Mouse (Mus musculus): ENCODE data around the gene 0610010K14Rik.

0610010K14Rik gene

DNA sequence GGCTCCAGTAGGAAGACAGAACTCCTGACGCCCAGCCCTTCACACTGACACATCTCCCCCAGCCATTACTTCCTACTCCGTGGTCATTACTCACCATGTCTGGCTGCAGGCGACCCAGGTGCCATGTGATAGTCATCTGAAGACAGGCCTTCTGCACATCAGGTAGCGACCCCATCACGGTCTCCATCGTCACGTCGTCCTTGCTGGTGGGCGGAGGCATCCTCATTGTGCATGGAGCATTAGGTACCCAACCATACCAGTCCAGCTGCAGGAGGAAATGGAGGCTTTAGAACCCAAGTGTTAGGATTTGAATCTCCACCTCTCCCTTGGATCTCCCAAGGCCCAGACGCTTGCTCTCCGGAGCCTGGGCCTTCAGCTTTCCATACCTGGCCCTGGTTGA lies 4.9 kb upstream of the 0610010K14Rik start:
- Histone ChIP-seq H3K9me3 (ENCODE audit: low read length) (no peaks in the 10 kb centered on the region), H3K4me1 (replicated peaks; ENCODE audit: low read depth, low read length) (peaks cover 51% of the 10 kb centered on the region), H3K4me3 (replicated peaks; ENCODE audit: low read length) (no peak overlapping the region), H3K36me3 (ENCODE audit: insufficient read depth, low read length) (no peaks in the 10 kb centered on the region), H3K27me3 (ENCODE audit: insufficient read depth, low read length) (no peaks in the 10 kb centered on the region)
- TF ChIP-seq NANOG (IDR thresholded peaks at IDR 0.05; ENCODE audit: borderline replicate concordance, low read length): no peak
- TF ChIP-seq POU5F1 (IDR thresholded peaks at IDR 0.05; ENCODE audit: borderline replicate concordance, low read length): no peak

DNA sequence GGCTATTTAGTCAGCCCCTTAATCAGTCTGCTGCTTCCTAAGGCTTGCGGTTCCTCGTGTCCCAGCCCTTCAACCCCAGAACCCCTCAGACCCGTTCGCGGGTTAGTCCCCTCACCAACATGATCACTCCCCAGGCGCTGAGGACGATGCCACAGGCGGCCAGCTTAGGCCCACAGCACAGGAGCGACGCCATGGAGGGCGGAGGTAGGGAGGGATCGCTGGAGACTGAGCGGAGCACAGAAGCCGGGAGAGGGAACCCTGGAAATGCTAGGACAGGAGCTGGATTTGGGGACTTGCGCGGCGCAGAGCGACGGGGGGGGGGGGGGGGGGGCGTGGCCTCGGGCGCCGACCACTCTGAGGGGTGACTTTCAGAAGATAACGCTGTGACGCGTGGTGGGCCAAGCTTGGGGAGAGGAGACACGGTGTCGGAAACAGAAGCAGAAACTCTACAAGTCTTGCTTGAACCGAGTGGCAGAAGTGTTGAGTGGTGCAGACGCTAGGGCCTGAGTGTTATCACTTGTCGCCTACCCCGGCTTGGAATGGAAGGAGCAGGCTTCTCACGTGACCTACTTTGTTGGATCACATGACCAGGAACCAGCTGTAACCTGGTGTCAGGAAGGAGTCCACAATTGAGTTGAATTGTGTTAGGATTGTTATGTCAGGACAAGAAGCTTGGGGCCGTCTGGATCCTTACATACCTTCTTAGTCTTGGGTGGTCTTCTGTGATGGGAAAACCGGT lies 2.0 kb upstream of the 0610010K14Rik start, which contains the start of the genes Gm21988 and Rnasek:
Gene Gm21988 (minus strand): TSS at position 290 of the 739 bp plus-strand sequence.
Gene Rnasek (minus strand): TSS at position 302 of the 739 bp plus-strand sequence.
- TF ChIP-seq POU5F1 (IDR thresholded peaks at IDR 0.05; ENCODE audit: borderline replicate concordance, low read length): no peak
- H3K36me3 ChIP-seq (ENCODE audit: insufficient read depth, low read length): peaks cover 22% of the 10 kb centered on the region
- H3K4me1 ChIP-seq (replicated peaks; ENCODE audit: low read depth, low read length): peaks cover 55% of the 10 kb centered on the region
- peak within 1 kb of the TSS; percentile 99 for H3K4me3 ChIP-seq (replicated peaks; ENCODE audit: low read length)
- H3K9me3 ChIP-seq (ENCODE audit: low read length): no peaks in the 10 kb centered on the region
- H3K27me3 ChIP-seq (ENCODE audit: insufficient read depth, low read length): no peaks in the 10 kb centered on the region

DNA sequence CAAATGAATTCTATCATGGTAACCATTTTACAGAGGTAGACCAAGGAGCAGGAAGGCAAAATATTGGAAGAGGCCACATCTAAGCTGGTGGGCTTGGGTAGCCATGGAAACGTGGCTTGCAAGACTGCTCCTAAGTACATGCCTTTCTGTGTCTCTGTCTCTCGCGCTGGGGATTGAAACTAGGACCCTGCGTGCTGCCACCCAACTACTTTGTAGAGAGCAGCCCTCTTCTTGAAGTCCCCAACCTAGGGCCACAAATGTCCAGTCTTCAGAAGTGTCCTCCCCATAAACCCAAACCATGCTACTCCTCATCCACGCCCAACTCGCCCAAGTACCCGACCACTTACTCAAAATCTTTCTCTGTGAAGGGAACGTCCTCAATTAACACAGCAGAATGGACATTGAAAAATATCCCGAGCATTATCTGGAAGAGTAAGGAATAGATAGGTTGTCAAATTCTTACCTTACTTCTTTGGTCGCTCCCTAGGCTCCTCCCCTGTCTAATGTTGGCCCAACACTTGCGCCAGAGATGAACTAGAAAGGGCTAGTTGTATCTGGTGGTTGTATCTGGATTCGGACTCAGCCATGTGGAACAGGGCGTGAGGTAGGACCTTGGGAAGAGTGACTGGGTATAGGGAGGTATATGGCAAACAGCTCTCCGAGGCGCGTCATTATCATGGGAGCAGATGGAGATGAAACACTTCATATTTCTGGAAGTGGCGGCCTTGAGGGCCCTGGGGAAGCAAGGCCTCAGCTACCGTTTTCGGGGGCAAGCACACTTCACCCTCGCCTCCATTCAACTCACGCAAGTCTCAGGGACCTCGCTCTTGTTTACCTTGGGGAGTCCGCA lies 1.1 kb upstream of the 0610010K14Rik start:
- H3K4me1 ChIP-seq (replicated peaks; ENCODE audit: low read depth, low read length): peaks cover 64% of the 10 kb centered on the region
- H3K4me3 ChIP-seq (replicated peaks; ENCODE audit: low read length): peak overlapping the region; percentile 99
- H3K27me3 ChIP-seq (ENCODE audit: insufficient read depth, low read length): no peaks in the 10 kb centered on the region
- TF ChIP-seq NANOG (IDR thresholded peaks at IDR 0.05; ENCODE audit: borderline replicate concordance, low read length): no peak
- no peak for TF ChIP-seq POU5F1 (IDR thresholded peaks at IDR 0.05; ENCODE audit: borderline replicate concordance, low read length)
- no peak for TF ChIP-seq CTCF (conservative IDR thresholded peaks at IDR 0.05; ENCODE audit: low read length)
- H3K9me3 ChIP-seq (ENCODE audit: low read length): no peaks in the 10 kb centered on the region
- H3K36me3 ChIP-seq (ENCODE audit: insufficient read depth, low read length): peaks cover 27% of the 10 kb centered on the region

DNA sequence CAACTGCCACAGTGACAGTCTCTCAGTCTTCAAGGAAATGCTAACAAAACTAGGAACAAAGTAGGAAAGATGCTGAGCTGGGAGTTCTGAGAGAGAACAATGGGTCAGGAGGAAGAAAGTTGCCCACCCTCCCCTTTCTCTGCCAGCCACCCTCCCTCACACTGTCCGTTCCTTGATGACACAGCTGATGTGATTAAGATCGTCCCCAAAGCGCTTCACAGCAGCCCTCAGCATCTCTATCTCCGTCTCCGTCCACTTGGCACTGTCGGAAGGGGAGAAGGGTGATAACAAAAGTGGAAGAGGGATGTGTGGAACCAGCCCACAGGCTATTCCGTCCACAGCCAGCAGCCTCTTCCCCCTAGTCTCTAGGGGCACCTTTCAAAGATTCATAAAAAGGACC lies 997 bp downstream of the 0610010K14Rik start:
- Histone ChIP-seq H3K27me3 (ENCODE audit: insufficient read depth, low read length) (no peaks in the 10 kb centered on the region), H3K4me3 (replicated peaks; ENCODE audit: low read length) (peak overlapping the region; percentile 99), H3K36me3 (ENCODE audit: insufficient read depth, low read length) (peaks cover 27% of the 10 kb centered on the region), H3K4me1 (replicated peaks; ENCODE audit: low read depth, low read length) (peaks cover 79% of the 10 kb centered on the region), H3K9me3 (ENCODE audit: low read length) (no peaks in the 10 kb centered on the region)
- no peak for TF ChIP-seq NANOG (IDR thresholded peaks at IDR 0.05; ENCODE audit: borderline replicate concordance, low read length)
- TF ChIP-seq CTCF (conservative IDR thresholded peaks at IDR 0.05; ENCODE audit: low read length): no peak

DNA sequence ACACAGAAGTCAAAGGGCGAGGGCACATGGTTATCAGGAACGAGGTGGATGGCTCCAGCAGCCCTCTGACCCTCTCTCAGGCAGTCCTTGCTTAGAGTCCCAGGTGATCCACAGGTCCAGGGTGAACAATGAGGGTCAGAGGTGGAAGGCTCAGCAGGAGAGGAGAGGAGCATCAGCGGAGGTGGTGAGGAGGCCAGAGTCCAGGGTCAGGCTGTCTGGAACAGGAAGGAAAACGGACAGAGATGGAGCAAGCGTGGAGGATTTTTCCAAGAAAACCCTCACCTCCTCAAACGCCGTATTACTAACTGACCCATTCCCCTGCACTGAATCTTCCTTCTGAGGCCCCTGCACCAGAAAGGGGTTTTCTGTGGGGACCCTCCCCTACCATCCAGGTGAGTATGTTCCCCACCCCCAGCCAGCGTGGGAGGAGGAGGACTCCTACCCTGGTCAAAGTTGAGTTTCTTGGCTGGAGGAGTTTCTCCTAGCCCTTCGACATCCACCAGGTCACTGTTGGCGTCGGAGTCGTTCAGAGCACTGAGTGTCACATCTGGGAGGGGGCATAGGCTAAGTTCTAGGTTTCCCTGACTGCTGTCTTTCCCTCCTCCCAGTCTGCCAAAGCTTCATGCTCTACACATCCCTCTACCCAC lies 2.3 kb downstream of the 0610010K14Rik start:
- peaks cover 27% of the 10 kb centered on the region for H3K36me3 ChIP-seq (ENCODE audit: insufficient read depth, low read length)
- H3K4me3 ChIP-seq (replicated peaks; ENCODE audit: low read length): peak overlapping the region; percentile 29; the same call in 1 of the 2 replicates
- H3K27me3 ChIP-seq (ENCODE audit: insufficient read depth, low read length): no peaks in the 10 kb centered on the region
- peaks cover 82% of the 10 kb centered on the region for H3K4me1 ChIP-seq (replicated peaks; ENCODE audit: low read depth, low read length)
- TF ChIP-seq CTCF (conservative IDR thresholded peaks at IDR 0.05; ENCODE audit: low read length): no peak
- no peak for TF ChIP-seq NANOG (IDR thresholded peaks at IDR 0.05; ENCODE audit: borderline replicate concordance, low read length)
- no peak for TF ChIP-seq POU5F1 (IDR thresholded peaks at IDR 0.05; ENCODE audit: borderline replicate concordance, low read length)
- H3K9me3 ChIP-seq (ENCODE audit: low read length): no peaks in the 10 kb centered on the region

DNA sequence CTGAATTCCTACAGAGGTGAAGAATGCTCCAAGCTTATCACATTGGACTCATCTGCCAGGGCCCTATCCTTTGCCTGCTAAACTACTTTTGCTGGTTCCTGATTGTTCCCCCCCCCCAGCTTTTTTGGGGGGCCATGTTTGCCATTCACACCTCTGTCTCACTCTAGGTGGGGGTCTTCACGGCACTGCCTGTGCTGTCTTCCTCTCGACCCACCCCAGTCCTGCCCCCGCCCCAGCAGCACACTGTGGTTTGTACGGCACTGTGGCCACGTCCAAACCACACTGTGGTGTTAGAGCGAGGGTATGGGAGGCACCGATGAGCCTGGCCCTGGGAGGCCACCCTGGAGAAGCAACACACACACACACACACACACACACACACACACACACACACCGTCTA lies 3.2 kb downstream of the 0610010K14Rik start:
- H3K27me3 ChIP-seq (ENCODE audit: insufficient read depth, low read length): peaks cover 9% of the 10 kb centered on the region
- TF ChIP-seq NANOG (IDR thresholded peaks at IDR 0.05; ENCODE audit: borderline replicate concordance, low read length) (no peak), POU5F1 (IDR thresholded peaks at IDR 0.05; ENCODE audit: borderline replicate concordance, low read length) (no peak), CTCF (conservative IDR thresholded peaks at IDR 0.05; ENCODE audit: low read length) (no peak)
- peak overlapping the region; percentile 73 for H3K4me3 ChIP-seq (replicated peaks; ENCODE audit: low read length)
- no peaks in the 10 kb centered on the region for H3K9me3 ChIP-seq (ENCODE audit: low read length)
- peaks cover 87% of the 10 kb centered on the region for H3K4me1 ChIP-seq (replicated peaks; ENCODE audit: low read depth, low read length)
- peaks cover 27% of the 10 kb centered on the region for H3K36me3 ChIP-seq (ENCODE audit: insufficient read depth, low read length)

DNA sequence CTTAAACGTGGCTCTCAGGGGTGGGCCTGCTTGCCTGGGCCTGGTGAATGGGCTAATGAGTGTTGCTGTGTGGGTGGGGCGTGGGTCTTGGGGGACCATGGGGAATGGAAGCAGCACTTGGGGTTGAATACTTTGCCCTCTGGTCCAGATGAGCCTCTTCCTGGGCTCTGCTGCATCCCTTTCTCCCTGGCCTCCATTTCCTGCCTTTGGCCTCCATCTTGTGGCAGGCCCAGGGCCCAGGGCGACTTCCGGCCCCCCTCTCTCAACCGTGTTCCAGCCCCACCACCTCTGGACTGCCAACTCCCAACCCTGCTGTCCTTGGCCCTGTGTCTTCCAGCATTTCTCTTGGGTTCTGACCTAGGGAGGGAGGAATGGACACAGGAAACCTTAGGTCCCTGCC lies 3.7 kb downstream of the 0610010K14Rik start:
- H3K36me3 ChIP-seq (ENCODE audit: insufficient read depth, low read length): peaks cover 27% of the 10 kb centered on the region
- H3K27me3 ChIP-seq (ENCODE audit: insufficient read depth, low read length): peaks cover 13% of the 10 kb centered on the region
- TF ChIP-seq CTCF (conservative IDR thresholded peaks at IDR 0.05; ENCODE audit: low read length) (no peak), POU5F1 (IDR thresholded peaks at IDR 0.05; ENCODE audit: borderline replicate concordance, low read length) (no peak), NANOG (IDR thresholded peaks at IDR 0.05; ENCODE audit: borderline replicate concordance, low read length) (no peak)
- H3K4me3 ChIP-seq (replicated peaks; ENCODE audit: low read length): peak overlapping the region; percentile 73
- H3K4me1 ChIP-seq (replicated peaks; ENCODE audit: low read depth, low read length): peaks cover 91% of the 10 kb centered on the region
- H3K9me3 ChIP-seq (ENCODE audit: low read length): no peaks in the 10 kb centered on the region

DNA sequence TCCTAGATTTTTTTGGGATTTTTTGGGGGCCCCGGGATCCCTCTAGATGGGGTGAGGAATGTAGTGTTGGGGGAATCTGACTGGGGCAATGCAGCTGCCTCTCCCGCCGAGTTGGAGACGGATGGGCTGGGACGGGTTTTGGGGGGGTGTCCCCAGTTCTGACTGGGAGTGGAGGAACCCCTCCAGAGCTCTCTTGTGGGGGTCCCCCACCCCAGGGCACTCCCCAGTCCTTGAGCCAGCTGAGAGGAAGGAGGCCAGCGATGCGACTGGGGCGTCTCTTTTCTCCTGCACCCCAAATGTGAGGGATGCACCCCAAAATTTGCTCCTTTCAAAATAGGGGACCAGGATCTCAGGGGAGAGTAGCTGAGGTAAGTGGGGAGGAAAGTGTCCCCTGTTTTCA lies 4.7 kb downstream of the 0610010K14Rik start:
- Histone ChIP-seq H3K27me3 (ENCODE audit: insufficient read depth, low read length) (peaks cover 23% of the 10 kb centered on the region), H3K4me3 (replicated peaks; ENCODE audit: low read length) (peak overlapping the region; percentile 73), H3K9me3 (ENCODE audit: low read length) (no peaks in the 10 kb centered on the region), H3K36me3 (ENCODE audit: insufficient read depth, low read length) (peaks cover 27% of the 10 kb centered on the region), H3K4me1 (replicated peaks; ENCODE audit: low read depth, low read length) (peaks cover 91% of the 10 kb centered on the region)
- TF ChIP-seq NANOG (IDR thresholded peaks at IDR 0.05; ENCODE audit: borderline replicate concordance, low read length): no peak
- no peak for TF ChIP-seq POU5F1 (IDR thresholded peaks at IDR 0.05; ENCODE audit: borderline replicate concordance, low read length)
- TF ChIP-seq CTCF (conservative IDR thresholded peaks at IDR 0.05; ENCODE audit: low read length): no peak

All from E14TG2a.4 (cell line).